Mouse (Mus musculus): ENCODE results near the gene Zfp229. TPM values are rescaled to one million over a fixed set of nuclear protein-coding genes. Genes with fewer than 3 reads are reported as not detected.
"Not testable (repeated sequence)": the region's sequence is repeated elsewhere in the genome, so short reads cannot be mapped to it uniquely, and the experiment has no call there.

Zfp229 gene
- polyA plus RNA-seq (2012; rRNA removed): 1.9 TPM in 2 replicates

GRCm38 (mm10) chr17:21730495-21730894 is at the start of gene Zfp229:
Gene Zfp229 (plus strand): TSS chr17:21730795.
- H3K4me3 ChIP-seq (ENCODE audit: insufficient read depth, low read depth, low read length); DNase-seq; H3K36me3 ChIP-seq (ENCODE audit: control insufficient read depth, insufficient read depth, low read length); H3K4me1 ChIP-seq (ENCODE audit: control insufficient read depth, insufficient read depth, low read length); H3K27ac ChIP-seq (ENCODE audit: insufficient read depth, low read depth, low read length); H3K27me3 ChIP-seq (replicated peaks; ENCODE audit: control insufficient read depth, insufficient read depth, low read length): not testable (repeated sequence)
- WGBS: 98% methylated on average over 14 of the region's 22 CpGs

GRCm38 (mm10) chr17:21691560-21691959 is 39.0 kb upstream of the Zfp229 start, which contains the start of gene Gm10226:
Gene Gm10226 (plus strand): TSS chr17:21691860.
- no peak for DNase-seq
- no peaks in the 10 kb centered on the region for H3K4me1 ChIP-seq (ENCODE audit: control insufficient read depth, insufficient read depth, low read length)
- H3K36me3 ChIP-seq (ENCODE audit: control insufficient read depth, insufficient read depth, low read length): no peaks in the 10 kb centered on the region; the same call in none of the 2 replicates
- WGBS: 95% methylated on average over 3 of the region's 3 CpGs
- no peak within 1 kb of the TSS for H3K4me3 ChIP-seq (ENCODE audit: insufficient read depth, low read depth, low read length)
- TF ChIP-seq POLR2A (IDR thresholded peaks at IDR 0.05; ENCODE audit: low read depth, low read length): no peak
- no peak for TF ChIP-seq CTCF (conservative IDR thresholded peaks at IDR 0.05; ENCODE audit: insufficient read depth, insufficient read length, low read depth, low read length)
- H3K27ac ChIP-seq (ENCODE audit: insufficient read depth, low read depth, low read length): no peak within 1 kb of the TSS
- no peaks in the 10 kb centered on the region for H3K27me3 ChIP-seq (replicated peaks; ENCODE audit: control insufficient read depth, insufficient read depth, low read length)

DNA sequence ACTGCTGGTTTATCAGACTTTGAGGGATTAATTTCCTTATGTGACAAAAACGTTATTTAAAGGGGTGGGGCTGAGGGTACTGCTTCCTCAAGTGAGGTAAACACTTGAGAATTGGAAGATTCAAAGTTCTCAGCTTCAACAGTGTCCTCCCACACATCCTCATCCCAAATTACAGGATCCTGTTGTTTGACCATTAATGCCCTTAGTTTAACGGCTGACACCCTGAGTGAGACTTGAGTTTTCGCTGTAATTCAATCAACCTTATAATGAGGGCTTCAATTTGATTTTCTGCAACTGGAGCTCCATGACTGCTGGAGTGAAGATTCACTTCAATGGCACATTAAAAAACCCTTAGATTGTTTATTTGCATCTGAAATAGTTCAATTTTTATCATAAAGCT is 37.3 kb upstream of the Zfp229 start:
- DNase-seq: no peak
- Histone ChIP-seq H3K4me1 (ENCODE audit: control insufficient read depth, insufficient read depth, low read length) (no peaks in the 10 kb centered on the region), H3K4me3 (ENCODE audit: insufficient read depth, low read depth, low read length) (no peak overlapping the region), H3K27ac (ENCODE audit: insufficient read depth, low read depth, low read length) (no peak overlapping the region), H3K27me3 (replicated peaks; ENCODE audit: control insufficient read depth, insufficient read depth, low read length) (no peaks in the 10 kb centered on the region), H3K36me3 (ENCODE audit: control insufficient read depth, insufficient read depth, low read length) (no peaks in the 10 kb centered on the region; the same call in none of the 2 replicates)
- 40% methylated on average over 3 of the region's 3 CpGs for WGBS
- TF ChIP-seq POLR2A (IDR thresholded peaks at IDR 0.05; ENCODE audit: low read depth, low read length): no peak
- TF ChIP-seq CTCF (conservative IDR thresholded peaks at IDR 0.05; ENCODE audit: insufficient read depth, insufficient read length, low read depth, low read length): no peak

DNA sequence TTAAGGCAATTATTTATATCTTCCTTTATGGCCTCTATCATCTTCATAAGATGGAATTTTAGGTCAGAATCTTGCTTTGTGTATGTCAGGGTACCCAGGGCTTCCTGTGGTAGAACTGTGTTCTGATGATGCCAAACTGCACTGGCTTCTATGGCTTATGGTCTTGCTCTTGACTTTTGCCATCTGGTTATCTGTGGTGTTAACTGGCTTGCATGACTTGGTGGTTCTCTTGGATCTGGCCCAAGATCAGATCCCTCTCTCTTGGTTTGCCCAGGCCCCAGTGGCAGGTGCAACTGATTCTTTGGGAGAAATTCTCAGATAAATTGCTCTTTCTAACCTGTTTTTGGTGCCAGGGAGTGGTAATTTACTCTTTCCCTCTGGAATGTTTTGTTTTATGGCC is 34.5 kb upstream of the Zfp229 start:
- Histone ChIP-seq H3K27ac (ENCODE audit: insufficient read depth, low read depth, low read length) (no peak overlapping the region), H3K4me3 (ENCODE audit: insufficient read depth, low read depth, low read length) (no peak overlapping the region), H3K27me3 (replicated peaks; ENCODE audit: control insufficient read depth, insufficient read depth, low read length) (no peaks in the 10 kb centered on the region), H3K36me3 (ENCODE audit: control insufficient read depth, insufficient read depth, low read length) (no peaks in the 10 kb centered on the region; the same call in 1 of the 2 replicates), H3K4me1 (ENCODE audit: control insufficient read depth, insufficient read depth, low read length) (no peaks in the 10 kb centered on the region)
- no peak for DNase-seq
- TF ChIP-seq POLR2A (IDR thresholded peaks at IDR 0.05; ENCODE audit: low read depth, low read length): no peak
- TF ChIP-seq CTCF (conservative IDR thresholded peaks at IDR 0.05; ENCODE audit: insufficient read depth, insufficient read length, low read depth, low read length): no peak

DNA sequence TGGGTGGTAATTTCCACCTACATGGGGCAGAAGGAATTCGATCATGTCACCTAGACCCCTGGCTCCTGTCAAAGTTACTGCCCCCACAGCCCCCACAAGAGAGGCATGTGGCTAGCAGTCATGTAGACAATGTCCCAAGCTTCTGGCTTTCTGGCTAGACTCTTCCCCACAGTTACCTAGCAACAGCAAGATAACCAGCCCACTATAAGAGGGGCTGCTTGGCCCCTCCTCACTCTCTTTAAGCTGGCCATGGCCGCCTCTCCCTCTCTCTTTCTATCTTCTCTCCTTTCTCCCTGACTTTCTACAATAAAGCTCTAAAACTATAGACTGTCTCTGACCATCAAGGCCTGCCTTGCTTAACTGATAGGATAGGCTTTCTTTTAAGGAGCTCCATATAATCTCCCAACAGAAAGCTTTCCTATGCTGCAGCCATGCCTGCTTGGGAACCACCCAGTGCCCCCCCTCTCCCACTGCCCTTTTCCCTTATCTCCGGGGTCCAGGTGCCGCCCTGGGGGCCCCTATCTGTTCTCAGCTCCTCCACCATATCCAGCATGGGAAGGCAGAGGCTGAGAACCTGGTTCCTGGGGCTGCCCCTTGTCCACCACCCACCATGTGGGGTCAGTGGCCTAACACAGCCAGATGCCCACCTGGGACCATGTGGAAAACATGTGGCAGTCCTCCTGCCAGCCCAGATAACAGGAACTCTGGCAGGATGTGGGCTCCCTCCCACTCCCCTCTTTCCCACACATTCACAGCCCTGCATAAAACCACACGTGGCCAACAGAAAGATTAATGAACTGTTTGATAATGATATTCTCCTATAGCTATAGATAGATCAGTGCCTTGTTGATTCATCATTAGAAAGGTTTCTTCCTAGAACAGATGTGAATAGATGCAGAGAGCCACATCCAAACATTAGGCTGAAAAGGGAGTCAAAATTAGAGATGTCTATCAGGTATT is 28.0 kb upstream of the Zfp229 start:
- no peak overlapping the region for H3K4me3 ChIP-seq (ENCODE audit: insufficient read depth, low read depth, low read length)
- TF ChIP-seq POLR2A (IDR thresholded peaks at IDR 0.05; ENCODE audit: low read depth, low read length): no peak
- no peak for TF ChIP-seq CTCF (conservative IDR thresholded peaks at IDR 0.05; ENCODE audit: insufficient read depth, insufficient read length, low read depth, low read length)
- no peak for DNase-seq
- H3K27me3 ChIP-seq (replicated peaks; ENCODE audit: control insufficient read depth, insufficient read depth, low read length): no peaks in the 10 kb centered on the region
- 56% methylated on average over 5 of the region's 5 CpGs for WGBS
- H3K27ac ChIP-seq (ENCODE audit: insufficient read depth, low read depth, low read length): no peak overlapping the region
- H3K36me3 ChIP-seq (ENCODE audit: control insufficient read depth, insufficient read depth, low read length): no peaks in the 10 kb centered on the region
- no peaks in the 10 kb centered on the region for H3K4me1 ChIP-seq (ENCODE audit: control insufficient read depth, insufficient read depth, low read length)

DNA sequence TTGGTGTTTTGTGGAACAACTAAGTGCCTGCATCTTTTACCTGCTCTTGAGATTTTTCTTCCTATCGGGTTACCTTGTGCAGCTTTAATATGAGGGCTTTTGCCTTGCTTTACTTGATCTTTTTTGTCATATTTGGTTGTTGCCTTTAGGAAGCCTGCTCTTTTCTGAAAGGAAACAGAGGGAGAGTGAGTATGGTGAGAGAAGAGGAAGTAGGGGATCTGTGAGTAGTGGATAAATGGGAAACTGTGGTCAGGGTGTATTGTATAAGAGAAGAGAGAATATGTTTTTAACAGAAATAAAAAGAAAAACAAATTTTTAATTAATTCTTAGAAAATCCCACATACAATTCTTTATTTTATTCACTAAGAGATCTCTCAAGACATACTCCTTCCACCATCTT is 27.2 kb upstream of the Zfp229 start:
- TF ChIP-seq POLR2A (IDR thresholded peaks at IDR 0.05; ENCODE audit: low read depth, low read length): no peak
- TF ChIP-seq CTCF (conservative IDR thresholded peaks at IDR 0.05; ENCODE audit: insufficient read depth, insufficient read length, low read depth, low read length): no peak
- no peaks in the 10 kb centered on the region for H3K27me3 ChIP-seq (replicated peaks; ENCODE audit: control insufficient read depth, insufficient read depth, low read length)
- no peak for DNase-seq
- H3K27ac ChIP-seq (ENCODE audit: insufficient read depth, low read depth, low read length): no peak overlapping the region
- H3K4me3 ChIP-seq (ENCODE audit: insufficient read depth, low read depth, low read length): no peak overlapping the region
- H3K36me3 ChIP-seq (ENCODE audit: control insufficient read depth, insufficient read depth, low read length): no peaks in the 10 kb centered on the region
- WGBS: 83% methylated on average over 1 of the region's 1 CpGs
- no peaks in the 10 kb centered on the region for H3K4me1 ChIP-seq (ENCODE audit: control insufficient read depth, insufficient read depth, low read length)

- Histone ChIP-seq H3K27me3 (replicated peaks; ENCODE audit: control insufficient read depth, insufficient read depth, low read length) (no peaks in the 10 kb centered on the region), H3K27ac (ENCODE audit: insufficient read depth, low read depth, low read length) (peak within 1 kb of the TSS; percentile 65), H3K4me3 (ENCODE audit: insufficient read depth, low read depth, low read length) (peak within 1 kb of the TSS; percentile 79), H3K4me1 (ENCODE audit: control insufficient read depth, insufficient read depth, low read length) (no peaks in the 10 kb centered on the region), H3K36me3 (ENCODE audit: control insufficient read depth, insufficient read depth, low read length) (peaks cover 1% of the 10 kb centered on the region; the same call in 1 of the 2 replicates)
- 3% methylated on average over 26 of the region's 26 CpGs for WGBS
- no peak for TF ChIP-seq POLR2A (IDR thresholded peaks at IDR 0.05; ENCODE audit: low read depth, low read length)
- peak; percentile 96 for DNase-seq
Measured at GRCm38 (mm10) chr17:21707343-21707996, 23.1 kb upstream of the Zfp229 start, which contains the start of gene Zfp760. Gene Zfp760 (plus strand): TSS chr17:21707741.

All from kidney, adult 2 months (tissue).